Mouse (Mus musculus): ENCODE data around the gene Gm9803. TPM values are rescaled to one million over a fixed set of nuclear protein-coding genes. Genes with fewer than 3 reads are reported as not detected.

The Gm9803 gene
- total RNA-seq, 2 experiments from 2014 or later, result 9.6 to 17.4 TPM

GRCm38 (mm10) chr10:43507051-43507450 is 16.8 kb upstream of the Gm9803 start:
- intact Hi-C loops (cut with DNase I), result no loop called here
- no peak for DNase-seq

GRCm38 (mm10) chr10:43509228-43509627 is 14.7 kb upstream of the Gm9803 start:
- no peak for DNase-seq
- intact Hi-C loops (cut with DNase I), result no loop called here

- intact Hi-C loops (cut with DNase I), result no loop called here
- no peak for DNase-seq
Measured at GRCm38 (mm10) chr10:43512976-43513375, 10.9 kb upstream of the Gm9803 start.

GRCm38 (mm10) chr10:43516992-43517660 is 6.8 kb upstream of the Gm9803 start:
- DNase-seq, result no peak
- intact Hi-C loops (cut with DNase I), result loop anchor here (1.0 kb wide), 1 partner anchor 35 kb away; no protein-coding TSS in a partner anchor

- peak; percentile 35 to 48 for DNase-seq
- intact Hi-C loops (cut with DNase I), result loop anchor here (1.0 kb wide), 1 partner anchor 36 kb away; no protein-coding TSS in a partner anchor
Measured at GRCm38 (mm10) chr10:43517836-43518235, 6.0 kb upstream of the Gm9803 start.

GRCm38 (mm10) chr10:43518368-43518767 is 5.5 kb upstream of the Gm9803 start:
- intact Hi-C loops (cut with DNase I), result no loop called here
- peak; percentile 25 to 52 for DNase-seq

- intact Hi-C loops (cut with DNase I), result no loop called here
Measured at GRCm38 (mm10) chr10:43519977-43520376, 3.9 kb upstream of the Gm9803 start.

GRCm38 (mm10) chr10:43527283-43528269 is 3.7 kb downstream of the Gm9803 start:
- intact Hi-C loops (cut with DNase I), result no loop called here
- DNase-seq, result no peak

More at GRCm38 (mm10) chr10:43519977-43520376, 3.9 kb upstream of the Gm9803 start:
- no peak for DNase-seq

GRCm38 (mm10) chr10:43534382-43534781 is 10.5 kb downstream of the Gm9803 start:
- DNase-seq, result no peak
- intact Hi-C loops (cut with DNase I), result no loop called here

- intact Hi-C loops (cut with DNase I), result no loop called here
- DNase-seq, result no peak
Measured at GRCm38 (mm10) chr10:43537652-43538051, 13.8 kb downstream of the Gm9803 start.

GRCm38 (mm10) chr10:43538831-43539230 is 14.9 kb downstream of the Gm9803 start:
- DNase-seq, result no peak
- intact Hi-C loops (cut with DNase I), result no loop called here

GRCm38 (mm10) chr10:43539746-43540310 is 15.9 kb downstream of the Gm9803 start:
- no peak for DNase-seq

GRCm38 (mm10) chr10:43540442-43541152 is 16.7 kb downstream of the Gm9803 start, which contains the start of gene 1700021F05Rik:
Gene 1700021F05Rik, minus strand, starts transcription at chr10:43540994.
- intact Hi-C loops (cut with DNase I), result loop anchor here (1.0 to 5.0 kb wide), 3 partner anchors 61 to 1527 kb away; partner anchors contain the start of genes Pdss2 and Prep
- peak; percentile 96 to 98 for DNase-seq

More at GRCm38 (mm10) chr10:43539746-43540310, 15.9 kb downstream of the Gm9803 start:
- intact Hi-C loops (cut with DNase I), result loop anchor here (1.0 to 5.0 kb wide), 3 partner anchors 61 to 1527 kb away; partner anchors contain the start of genes Pdss2 and Prep

GRCm38 (mm10) chr10:43541153-43541544 is 17.3 kb downstream of the Gm9803 start:
- DNase-seq, result no peak
- intact Hi-C loops (cut with DNase I), result loop anchor here (2.0 to 5.0 kb wide), 2 partner anchors 320 to 1526 kb away; partner anchors contain the start of genes Pdss2 and Prep

- no peak for DNase-seq
- intact Hi-C loops (cut with DNase I), result no loop called here
Measured at GRCm38 (mm10) chr10:43549411-43549810, 25.5 kb downstream of the Gm9803 start.

GRCm38 (mm10) chr10:43550923-43551322 is 27.0 kb downstream of the Gm9803 start:
- no peak for DNase-seq
- intact Hi-C loops (cut with DNase I), result no loop called here

- no peak for DNase-seq
- intact Hi-C loops (cut with DNase I), result no loop called here
Measured at GRCm38 (mm10) chr10:43551388-43551787, 27.5 kb downstream of the Gm9803 start.

- DNase-seq, result no peak
- intact Hi-C loops (cut with DNase I), result no loop called here
Measured at GRCm38 (mm10) chr10:43557630-43558165, 33.8 kb downstream of the Gm9803 start.

GRCm38 (mm10) chr10:43559313-43559712 is 35.4 kb downstream of the Gm9803 start:
- intact Hi-C loops (cut with DNase I), result no loop called here
- no peak for DNase-seq

- DNase-seq, result no peak
- intact Hi-C loops (cut with DNase I), result no loop called here
Measured at GRCm38 (mm10) chr10:43560765-43561164, 36.9 kb downstream of the Gm9803 start.

Data from heart, postnatal 36 days (tissue).